Mouse (Mus musculus): ENCODE results near the gene Arid1b. TPM values are rescaled to one million over a fixed set of nuclear protein-coding genes. Genes with fewer than 3 reads are reported as not detected.

The Arid1b gene
- polyA plus RNA-seq, 1 experiment from 2014 or later: 5.8 TPM

- no peak overlapping the region for H3K9ac ChIP-seq (ENCODE audit: low read depth, low read length)
- no peak overlapping the region for H3K4me2 ChIP-seq (ENCODE audit: low read depth, low read length)
- WGBS: 66% methylated on average over 10 of the region's 10 CpGs
- no peak overlapping the region for H3K4me3 ChIP-seq (ENCODE audit: low read length)
- ATAC-seq: no peak
- H3K4me1 ChIP-seq (ENCODE audit: control insufficient read depth, insufficient read depth, low read length): peaks cover 33% of the 10 kb centered on the region
- H3K9me3 ChIP-seq (ENCODE audit: control insufficient read depth, low read length): no peaks in the 10 kb centered on the region
- H3K27ac ChIP-seq (ENCODE audit: low read length): no peak overlapping the region
- no peaks in the 10 kb centered on the region for H3K36me3 ChIP-seq (ENCODE audit: control insufficient read depth, insufficient read depth, low read length)
- no peaks in the 10 kb centered on the region for H3K27me3 ChIP-seq (replicated peaks; ENCODE audit: control insufficient read depth, insufficient read depth, low read length)
These were observed 29.6 kb downstream of the Arid1b start for GRCm38 (mm10) chr17:5023745-5024144.

DNA sequence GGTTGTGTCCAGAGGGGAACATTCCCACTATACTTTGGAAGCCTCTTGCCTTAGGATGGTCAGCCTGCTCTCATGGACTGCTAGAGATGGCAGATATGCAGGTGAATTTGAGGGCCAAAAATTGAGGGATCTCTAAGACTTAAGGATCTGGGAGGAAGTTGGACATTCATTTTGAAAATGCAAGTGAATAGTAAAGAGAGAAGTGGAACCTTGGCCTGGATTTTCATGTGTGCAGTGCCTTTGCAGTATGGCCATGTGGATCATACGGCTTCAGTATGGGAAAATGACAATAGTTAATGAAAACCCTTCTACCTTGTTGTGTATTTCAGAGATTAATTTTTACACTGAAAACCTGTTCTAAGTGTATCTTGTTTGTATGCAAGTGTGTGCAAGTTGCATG lies 31.3 kb downstream of the Arid1b start:
- H3K27ac ChIP-seq (ENCODE audit: low read length): no peak overlapping the region
- WGBS: 85% methylated on average over 1 of the region's 1 CpGs
- H3K36me3 ChIP-seq (ENCODE audit: control insufficient read depth, insufficient read depth, low read length): no peaks in the 10 kb centered on the region
- no peak overlapping the region for H3K4me3 ChIP-seq (ENCODE audit: low read length)
- no peaks in the 10 kb centered on the region for H3K9me3 ChIP-seq (ENCODE audit: control insufficient read depth, low read length)
- no peaks in the 10 kb centered on the region for H3K27me3 ChIP-seq (replicated peaks; ENCODE audit: control insufficient read depth, insufficient read depth, low read length)
- H3K4me2 ChIP-seq (ENCODE audit: low read depth, low read length): no peak overlapping the region
- peaks cover 37% of the 10 kb centered on the region for H3K4me1 ChIP-seq (ENCODE audit: control insufficient read depth, insufficient read depth, low read length)
- no peak overlapping the region for H3K9ac ChIP-seq (ENCODE audit: low read depth, low read length)
- no peak for ATAC-seq

- H3K27ac ChIP-seq (ENCODE audit: low read length): no peak overlapping the region
- H3K9ac ChIP-seq (ENCODE audit: low read depth, low read length): no peak overlapping the region
- no peaks in the 10 kb centered on the region for H3K9me3 ChIP-seq (ENCODE audit: control insufficient read depth, low read length)
- no peak overlapping the region for H3K4me3 ChIP-seq (ENCODE audit: low read length)
- no peak overlapping the region for H3K4me2 ChIP-seq (ENCODE audit: low read depth, low read length)
- peaks cover 27% of the 10 kb centered on the region for H3K4me1 ChIP-seq (ENCODE audit: control insufficient read depth, insufficient read depth, low read length)
- no peaks in the 10 kb centered on the region for H3K36me3 ChIP-seq (ENCODE audit: control insufficient read depth, insufficient read depth, low read length)
- no peak for ATAC-seq
- WGBS: 61% methylated on average over 2 of the region's 2 CpGs
- no peaks in the 10 kb centered on the region for H3K27me3 ChIP-seq (replicated peaks; ENCODE audit: control insufficient read depth, insufficient read depth, low read length)
These were observed 32.4 kb downstream of the Arid1b start for GRCm38 (mm10) chr17:5026578-5026977.

DNA sequence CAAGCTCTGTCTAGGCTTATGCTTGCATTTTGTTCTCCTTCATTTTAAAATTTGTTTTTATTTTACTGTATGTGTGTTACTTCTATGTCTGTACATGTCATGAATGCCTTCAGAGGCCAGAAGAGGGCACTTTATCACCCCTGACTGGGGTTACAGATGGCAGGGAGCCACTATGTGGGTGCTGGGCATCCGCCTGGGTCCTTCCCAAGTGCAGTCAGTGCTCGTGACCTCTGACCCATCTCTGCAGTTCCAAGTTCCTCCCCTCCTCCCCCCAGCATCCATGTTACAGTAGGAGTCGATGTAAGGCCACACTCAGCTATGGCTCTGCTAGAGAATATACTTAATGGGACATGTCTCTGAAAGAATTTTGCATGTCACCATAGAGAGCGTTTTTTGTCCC lies 35.0 kb downstream of the Arid1b start:
- no peaks in the 10 kb centered on the region for H3K27me3 ChIP-seq (replicated peaks; ENCODE audit: control insufficient read depth, insufficient read depth, low read length)
- no peaks in the 10 kb centered on the region for H3K36me3 ChIP-seq (ENCODE audit: control insufficient read depth, insufficient read depth, low read length)
- H3K4me2 ChIP-seq (ENCODE audit: low read depth, low read length): no peak overlapping the region
- no peak overlapping the region for H3K27ac ChIP-seq (ENCODE audit: low read length)
- H3K4me1 ChIP-seq (ENCODE audit: control insufficient read depth, insufficient read depth, low read length): peaks cover 7% of the 10 kb centered on the region
- H3K4me3 ChIP-seq (ENCODE audit: low read length): no peak overlapping the region
- H3K9me3 ChIP-seq (ENCODE audit: control insufficient read depth, low read length): no peaks in the 10 kb centered on the region
- no peak overlapping the region for H3K9ac ChIP-seq (ENCODE audit: low read depth, low read length)
- ATAC-seq: no peak
- 85% methylated on average over 4 of the region's 4 CpGs for WGBS

GRCm38 (mm10) chr17:5030290-5030689 lies 36.2 kb downstream of the Arid1b start:
- ATAC-seq: no peak
- Histone ChIP-seq H3K9me3 (ENCODE audit: control insufficient read depth, low read length) (no peaks in the 10 kb centered on the region), H3K27me3 (replicated peaks; ENCODE audit: control insufficient read depth, insufficient read depth, low read length) (no peaks in the 10 kb centered on the region), H3K36me3 (ENCODE audit: control insufficient read depth, insufficient read depth, low read length) (no peaks in the 10 kb centered on the region), H3K9ac (ENCODE audit: low read depth, low read length) (no peak overlapping the region), H3K4me1 (ENCODE audit: control insufficient read depth, insufficient read depth, low read length) (0 out of 2 replicates have a peak, but pooled peaks cover 4% of the 10 kb centered on the region), H3K27ac (ENCODE audit: low read length) (no peak overlapping the region), H3K4me2 (ENCODE audit: low read depth, low read length) (no peak overlapping the region), H3K4me3 (ENCODE audit: low read length) (no peak overlapping the region)
- WGBS: 73% methylated on average over 2 of the region's 2 CpGs

GRCm38 (mm10) chr17:5033346-5033745 lies 39.2 kb downstream of the Arid1b start:
- H3K27me3 ChIP-seq (replicated peaks; ENCODE audit: control insufficient read depth, insufficient read depth, low read length): no peaks in the 10 kb centered on the region
- H3K4me1 ChIP-seq (ENCODE audit: control insufficient read depth, insufficient read depth, low read length): peaks cover 8% of the 10 kb centered on the region; the same call in 1 of the 2 replicates
- no peak for ATAC-seq
- no peak overlapping the region for H3K4me3 ChIP-seq (ENCODE audit: low read length)
- H3K9me3 ChIP-seq (ENCODE audit: control insufficient read depth, low read length): no peaks in the 10 kb centered on the region
- H3K4me2 ChIP-seq (ENCODE audit: low read depth, low read length): no peak overlapping the region
- H3K36me3 ChIP-seq (ENCODE audit: control insufficient read depth, insufficient read depth, low read length): no peaks in the 10 kb centered on the region
- H3K27ac ChIP-seq (ENCODE audit: low read length): no peak overlapping the region
- H3K9ac ChIP-seq (ENCODE audit: low read depth, low read length): no peak overlapping the region
- WGBS: 71% methylated on average over 3 of the region's 3 CpGs

GRCm38 (mm10) chr17:5034201-5034600 lies 40.1 kb downstream of the Arid1b start:
- 79% methylated on average over 3 of the region's 3 CpGs for WGBS
- no peak overlapping the region for H3K4me3 ChIP-seq (ENCODE audit: low read length)
- no peak overlapping the region for H3K27ac ChIP-seq (ENCODE audit: low read length)
- H3K27me3 ChIP-seq (replicated peaks; ENCODE audit: control insufficient read depth, insufficient read depth, low read length): no peaks in the 10 kb centered on the region
- no peak for ATAC-seq
- H3K4me2 ChIP-seq (ENCODE audit: low read depth, low read length): no peak overlapping the region
- H3K36me3 ChIP-seq (ENCODE audit: control insufficient read depth, insufficient read depth, low read length): no peaks in the 10 kb centered on the region
- H3K4me1 ChIP-seq (ENCODE audit: control insufficient read depth, insufficient read depth, low read length): peaks cover 8% of the 10 kb centered on the region; the same call in 1 of the 2 replicates
- H3K9me3 ChIP-seq (ENCODE audit: control insufficient read depth, low read length): no peaks in the 10 kb centered on the region
- H3K9ac ChIP-seq (ENCODE audit: low read depth, low read length): no peak overlapping the region

DNA sequence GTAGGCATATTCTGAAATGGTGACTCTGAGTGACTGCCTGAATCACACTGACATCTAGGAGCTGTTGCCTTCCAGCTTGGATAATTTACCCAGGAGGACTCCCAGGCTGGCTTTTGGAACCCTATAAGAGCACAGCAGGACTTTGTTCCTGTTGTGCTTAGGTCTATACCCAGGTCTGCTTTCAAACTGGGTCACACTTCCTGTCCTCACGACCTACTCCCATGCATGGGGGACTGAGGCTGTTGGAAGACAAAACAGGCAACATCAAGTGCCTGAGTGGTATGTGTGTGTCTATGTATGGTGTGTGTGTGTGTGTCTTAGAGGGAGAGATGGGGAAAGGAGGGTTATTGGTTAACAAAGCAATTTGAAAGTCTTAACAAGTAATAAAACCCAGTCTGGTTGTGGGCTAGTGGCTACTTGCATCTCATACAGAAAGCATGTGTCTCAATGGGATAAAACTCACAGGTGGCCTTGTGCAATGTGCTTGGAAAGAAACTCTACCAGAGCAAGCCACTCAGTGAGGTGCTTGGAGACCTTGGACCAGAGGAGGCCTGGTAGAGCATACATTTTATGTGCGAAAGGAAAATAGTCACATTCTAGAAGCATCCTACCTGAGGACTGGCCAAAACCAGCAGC lies 42.2 kb downstream of the Arid1b start:
- 41% methylated on average over 2 of the region's 2 CpGs for WGBS
- ATAC-seq: no peak
- H3K27me3 ChIP-seq (replicated peaks; ENCODE audit: control insufficient read depth, insufficient read depth, low read length): no peaks in the 10 kb centered on the region
- no peak overlapping the region for H3K4me3 ChIP-seq (ENCODE audit: low read length)
- H3K4me1 ChIP-seq (ENCODE audit: control insufficient read depth, insufficient read depth, low read length): peaks cover 4% of the 10 kb centered on the region; the same call in 1 of the 2 replicates
- H3K4me2 ChIP-seq (ENCODE audit: low read depth, low read length): no peak overlapping the region
- no peak overlapping the region for H3K27ac ChIP-seq (ENCODE audit: low read length)
- peaks cover 2% of the 10 kb centered on the region; the same call in 1 of the 2 replicates for H3K36me3 ChIP-seq (ENCODE audit: control insufficient read depth, insufficient read depth, low read length)
- H3K9me3 ChIP-seq (ENCODE audit: control insufficient read depth, low read length): no peaks in the 10 kb centered on the region
- no peak overlapping the region for H3K9ac ChIP-seq (ENCODE audit: low read depth, low read length)

- no peak for ATAC-seq
- WGBS: 86% methylated on average over 8 of the region's 8 CpGs
- Histone ChIP-seq H3K4me2 (ENCODE audit: low read depth, low read length) (no peak overlapping the region), H3K4me1 (ENCODE audit: control insufficient read depth, insufficient read depth, low read length) (peaks cover 4% of the 10 kb centered on the region; the same call in 1 of the 2 replicates), H3K9ac (ENCODE audit: low read depth, low read length) (no peak overlapping the region), H3K27me3 (replicated peaks; ENCODE audit: control insufficient read depth, insufficient read depth, low read length) (no peaks in the 10 kb centered on the region), H3K36me3 (ENCODE audit: control insufficient read depth, insufficient read depth, low read length) (peaks cover 2% of the 10 kb centered on the region; the same call in 1 of the 2 replicates), H3K27ac (ENCODE audit: low read length) (no peak overlapping the region), H3K4me3 (ENCODE audit: low read length) (no peak overlapping the region), H3K9me3 (ENCODE audit: control insufficient read depth, low read length) (no peaks in the 10 kb centered on the region)
These were observed 43.1 kb downstream of the Arid1b start for GRCm38 (mm10) chr17:5037199-5037598.

DNA sequence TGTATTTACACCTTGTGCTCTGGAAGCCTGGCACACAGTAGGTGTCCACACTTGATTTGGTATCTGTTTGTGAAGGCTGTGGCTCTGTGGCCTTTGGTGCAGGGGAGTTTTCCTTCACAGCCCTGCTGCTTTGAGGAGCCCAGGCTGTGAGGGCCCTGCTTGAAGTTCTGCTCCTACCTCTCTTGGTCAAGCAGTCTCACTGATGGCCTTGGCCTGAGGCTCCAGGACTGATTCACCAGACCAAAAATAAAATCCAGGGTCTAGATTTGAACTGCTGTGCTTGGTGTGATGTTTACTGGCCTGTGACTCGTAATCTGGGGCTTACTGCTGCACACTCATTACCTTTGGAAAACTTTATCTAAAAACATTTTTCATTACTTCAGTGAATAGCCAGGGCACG lies 45.7 kb downstream of the Arid1b start:
- no peak for ATAC-seq
- no peak overlapping the region for H3K4me3 ChIP-seq (ENCODE audit: low read length)
- no peaks in the 10 kb centered on the region for H3K27me3 ChIP-seq (replicated peaks; ENCODE audit: control insufficient read depth, insufficient read depth, low read length)
- WGBS: 79% methylated on average over 2 of the region's 2 CpGs
- no peak overlapping the region for H3K9ac ChIP-seq (ENCODE audit: low read depth, low read length)
- H3K4me2 ChIP-seq (ENCODE audit: low read depth, low read length): no peak overlapping the region
- no peak overlapping the region for H3K27ac ChIP-seq (ENCODE audit: low read length)
- peaks cover 2% of the 10 kb centered on the region; the same call in 1 of the 2 replicates for H3K36me3 ChIP-seq (ENCODE audit: control insufficient read depth, insufficient read depth, low read length)
- peaks cover 4% of the 10 kb centered on the region; the same call in 1 of the 2 replicates for H3K4me1 ChIP-seq (ENCODE audit: control insufficient read depth, insufficient read depth, low read length)
- no peaks in the 10 kb centered on the region for H3K9me3 ChIP-seq (ENCODE audit: control insufficient read depth, low read length)

All from intestine, embryonic 16.5 days (tissue).